Mouse (Mus musculus): ENCODE results near the gene Crat. TPM values are rescaled to one million over a fixed set of nuclear protein-coding genes. Genes with fewer than 3 reads are reported as not detected.

Gene Crat
- 74.5 and 76.8 TPM in 2 replicates for polyA plus RNA-seq (2015; fragmentation: Nextera tagmentation; extraction: Ambion mirVana)

DNA sequence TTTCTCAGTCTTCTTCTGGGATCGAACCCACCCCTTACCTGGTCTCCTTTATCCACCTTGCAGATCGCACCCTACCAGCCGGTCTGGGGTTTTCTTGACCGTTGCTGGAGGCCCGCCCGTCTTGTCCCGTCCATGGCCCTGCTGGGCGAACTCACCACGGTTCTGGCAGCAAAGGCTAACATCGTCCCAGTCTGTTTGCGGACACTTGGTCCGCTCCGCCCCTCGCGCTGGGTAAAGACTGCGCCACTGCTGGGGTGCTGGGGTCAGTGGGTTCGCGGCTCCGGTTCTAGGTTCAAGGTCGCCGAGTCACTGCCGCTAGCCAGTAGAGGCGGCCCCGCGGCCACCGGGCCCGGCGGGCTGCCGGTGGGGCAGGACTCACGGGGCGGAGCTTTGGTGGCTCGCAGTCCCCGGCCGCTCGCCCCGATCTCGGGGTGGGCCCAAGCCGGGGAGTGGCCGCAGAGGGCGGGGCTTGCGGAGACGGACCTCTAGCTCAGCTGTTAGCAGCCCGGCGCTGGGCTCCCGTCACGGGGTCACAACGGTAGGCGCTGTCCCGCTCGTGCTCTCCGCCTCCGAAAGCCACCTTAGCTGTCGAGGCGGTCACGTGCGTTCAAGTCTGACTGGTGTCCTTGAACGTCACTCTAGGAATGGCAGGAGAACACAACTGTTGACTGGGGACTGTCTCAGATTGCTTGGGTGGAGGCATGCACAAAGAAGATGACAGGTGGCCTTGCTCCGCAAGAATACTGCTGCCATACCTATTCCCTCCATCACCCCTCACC, at the start of gene Crat:
Gene Crat (minus strand): TSS at position 657 of the 779 bp plus-strand sequence.
- Histone ChIP-seq H3K4me2 (peak within 1 kb of the TSS; percentile 74), H3K27ac (replicated peaks) (peak within 1 kb of the TSS; percentile 96), H3K36me3 (peaks cover 22% of the 10 kb centered on the region), H3K4me1 (peaks cover 52% of the 10 kb centered on the region), H3K27me3 (replicated peaks) (no peaks in the 10 kb centered on the region), H3K9me3 (no peaks in the 10 kb centered on the region), H3K4me3 (peak within 1 kb of the TSS; percentile 85), H3K9ac (peak within 1 kb of the TSS; percentile 95)
- peak; percentile 91 for ATAC-seq (ENCODE audit: extremely low read depth, insufficient number of reproducible peaks, low FRiP score, low TSS enrichment)
- under 1% methylated on average over 57 of the region's 58 CpGs for WGBS

- no peaks in the 10 kb centered on the region for H3K9me3 ChIP-seq
- H3K4me3 ChIP-seq, result peak overlapping the region; percentile 44
- ATAC-seq (ENCODE audit: extremely low read depth, insufficient number of reproducible peaks, low FRiP score, low TSS enrichment), result no peak
- peak overlapping the region; percentile 65 for H3K9ac ChIP-seq
- H3K27me3 ChIP-seq (replicated peaks), result no peaks in the 10 kb centered on the region; the same call in 1 of the 2 replicates
- H3K36me3 ChIP-seq, result peaks cover 3% of the 10 kb centered on the region
- peak overlapping the region; percentile 70 for H3K4me2 ChIP-seq
- peaks cover 51% of the 10 kb centered on the region for H3K4me1 ChIP-seq
- 48% methylated on average over 5 of the region's 5 CpGs for WGBS
- peak overlapping the region; percentile 84 for H3K27ac ChIP-seq (replicated peaks)
Observed at GRCm38 (mm10) chr2:30464411-30464810, 48.8 kb upstream of the Crat start.

DNA sequence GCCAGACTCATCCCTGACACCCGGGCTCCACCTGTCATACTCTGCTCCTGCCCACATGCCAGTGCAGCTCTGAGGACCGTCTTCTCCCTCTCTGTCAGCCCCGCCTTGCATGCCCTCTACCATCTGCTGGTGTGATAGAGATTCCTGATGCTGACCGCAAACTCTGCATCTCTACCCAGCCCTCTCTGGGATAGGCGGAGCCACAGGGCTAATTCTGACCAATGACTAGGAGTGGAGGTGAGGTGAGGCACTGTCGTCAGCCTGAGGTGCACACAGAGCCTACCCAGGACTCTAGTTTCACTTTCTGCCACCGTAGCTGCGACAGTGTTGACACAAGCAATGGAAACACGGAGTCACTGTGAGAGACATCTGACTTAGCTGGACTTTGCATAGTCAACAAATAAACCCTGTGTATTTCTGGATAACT, 48.3 kb upstream of the Crat start:
- peak overlapping the region; percentile 44 for H3K4me3 ChIP-seq
- peak; percentile 82 for ATAC-seq (ENCODE audit: extremely low read depth, insufficient number of reproducible peaks, low FRiP score, low TSS enrichment)
- peak overlapping the region; percentile 70 for H3K4me2 ChIP-seq
- no peaks in the 10 kb centered on the region; the same call in 1 of the 2 replicates for H3K27me3 ChIP-seq (replicated peaks)
- peaks cover 47% of the 10 kb centered on the region for H3K4me1 ChIP-seq
- H3K9me3 ChIP-seq, result no peaks in the 10 kb centered on the region
- peak overlapping the region; percentile 65 for H3K9ac ChIP-seq
- 1% methylated on average over 9 of the region's 9 CpGs for WGBS
- H3K27ac ChIP-seq (replicated peaks), result peak overlapping the region; percentile 84
- peaks cover 8% of the 10 kb centered on the region for H3K36me3 ChIP-seq

DNA sequence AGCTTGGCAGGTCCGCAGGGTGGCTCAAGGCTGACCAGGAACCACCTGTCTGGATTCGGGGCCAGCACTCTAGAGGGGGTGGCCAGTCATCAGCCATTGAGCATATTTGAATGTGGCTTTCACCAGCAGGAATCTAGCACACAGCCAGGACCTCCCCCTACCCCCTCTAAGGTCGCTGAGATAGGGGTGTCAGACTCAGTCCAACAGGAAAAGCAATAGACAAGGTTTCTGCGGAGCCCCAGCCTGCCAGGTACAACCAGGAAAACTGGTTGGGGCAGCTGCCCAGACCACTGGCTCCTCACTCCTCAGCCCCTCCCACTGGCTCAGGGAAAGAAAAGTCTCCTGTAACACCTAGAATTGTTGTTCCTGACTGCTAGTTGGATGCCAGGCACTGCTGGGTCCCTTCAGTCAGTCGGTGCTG, 47.7 kb upstream of the Crat start:
- Histone ChIP-seq H3K4me1 (peaks cover 42% of the 10 kb centered on the region), H3K27ac (replicated peaks) (peak overlapping the region; percentile 84), H3K9ac (peak overlapping the region; percentile 65), H3K4me2 (peak overlapping the region; percentile 70), H3K4me3 (peak overlapping the region; percentile 44), H3K9me3 (no peaks in the 10 kb centered on the region), H3K36me3 (peaks cover 13% of the 10 kb centered on the region), H3K27me3 (replicated peaks) (no peaks in the 10 kb centered on the region; the same call in 1 of the 2 replicates)
- no peak; the same call in 1 of the 2 replicates for ATAC-seq (ENCODE audit: extremely low read depth, insufficient number of reproducible peaks, low FRiP score, low TSS enrichment)
- 15% methylated on average over 5 of the region's 5 CpGs for WGBS

DNA sequence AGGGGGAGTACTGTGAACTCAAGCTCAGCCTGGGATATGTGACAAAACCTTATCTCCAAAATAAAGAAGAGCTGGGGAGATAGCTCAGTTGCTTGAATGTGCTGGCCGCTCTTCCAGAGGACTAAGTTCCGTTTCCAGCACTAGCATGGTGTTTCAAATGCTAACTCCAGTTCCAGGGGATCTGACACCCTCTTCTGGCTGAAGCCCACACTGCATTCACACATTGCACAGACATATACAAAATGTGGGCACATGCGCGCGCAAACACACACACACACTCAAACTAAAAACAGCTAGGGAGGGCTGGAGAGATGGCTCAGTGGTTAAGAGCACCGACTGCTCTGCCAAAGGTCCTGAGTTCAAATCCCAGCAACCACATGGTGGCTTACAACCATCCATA, 43.6 kb upstream of the Crat start:
- no peak for ATAC-seq (ENCODE audit: extremely low read depth, insufficient number of reproducible peaks, low FRiP score, low TSS enrichment)
- Histone ChIP-seq H3K36me3 (peaks cover 22% of the 10 kb centered on the region), H3K27me3 (replicated peaks) (no peaks in the 10 kb centered on the region), H3K4me1 (peaks cover 48% of the 10 kb centered on the region), H3K9me3 (no peaks in the 10 kb centered on the region), H3K4me3 (no peak overlapping the region), H3K9ac (no peak overlapping the region), H3K27ac (replicated peaks) (no peak overlapping the region), H3K4me2 (no peak overlapping the region)
- WGBS, result 84% methylated on average over 6 of the region's 6 CpGs

DNA sequence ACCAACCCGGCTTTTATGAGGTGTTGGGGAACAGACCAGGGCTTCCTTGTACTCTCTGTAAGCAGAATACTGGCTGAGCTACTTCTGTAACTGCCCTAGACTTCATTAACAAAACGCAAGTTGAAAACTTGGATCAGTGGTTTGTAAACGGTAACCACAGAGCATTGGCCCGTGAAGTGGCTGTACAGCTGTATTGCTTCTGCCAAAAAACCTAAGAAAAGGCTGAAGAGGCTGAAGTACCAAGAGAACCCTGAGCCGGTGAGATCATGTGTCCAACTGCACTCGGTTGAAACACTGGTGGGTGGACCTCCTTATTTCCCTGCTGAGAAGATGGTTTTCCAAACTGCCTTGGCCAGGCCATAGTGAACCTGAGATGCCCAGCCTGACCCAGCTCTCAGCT, 42.7 kb upstream of the Crat start:
- H3K36me3 ChIP-seq, result peaks cover 30% of the 10 kb centered on the region
- H3K4me3 ChIP-seq, result no peak overlapping the region
- H3K27ac ChIP-seq (replicated peaks), result peak overlapping the region; percentile 30
- ATAC-seq (ENCODE audit: extremely low read depth, insufficient number of reproducible peaks, low FRiP score, low TSS enrichment), result no peak
- H3K4me1 ChIP-seq, result peaks cover 48% of the 10 kb centered on the region
- H3K9ac ChIP-seq, result no peak overlapping the region
- H3K9me3 ChIP-seq, result no peaks in the 10 kb centered on the region
- no peaks in the 10 kb centered on the region for H3K27me3 ChIP-seq (replicated peaks)
- WGBS, result 85% methylated on average over 6 of the region's 6 CpGs
- H3K4me2 ChIP-seq, result no peak overlapping the region

DNA sequence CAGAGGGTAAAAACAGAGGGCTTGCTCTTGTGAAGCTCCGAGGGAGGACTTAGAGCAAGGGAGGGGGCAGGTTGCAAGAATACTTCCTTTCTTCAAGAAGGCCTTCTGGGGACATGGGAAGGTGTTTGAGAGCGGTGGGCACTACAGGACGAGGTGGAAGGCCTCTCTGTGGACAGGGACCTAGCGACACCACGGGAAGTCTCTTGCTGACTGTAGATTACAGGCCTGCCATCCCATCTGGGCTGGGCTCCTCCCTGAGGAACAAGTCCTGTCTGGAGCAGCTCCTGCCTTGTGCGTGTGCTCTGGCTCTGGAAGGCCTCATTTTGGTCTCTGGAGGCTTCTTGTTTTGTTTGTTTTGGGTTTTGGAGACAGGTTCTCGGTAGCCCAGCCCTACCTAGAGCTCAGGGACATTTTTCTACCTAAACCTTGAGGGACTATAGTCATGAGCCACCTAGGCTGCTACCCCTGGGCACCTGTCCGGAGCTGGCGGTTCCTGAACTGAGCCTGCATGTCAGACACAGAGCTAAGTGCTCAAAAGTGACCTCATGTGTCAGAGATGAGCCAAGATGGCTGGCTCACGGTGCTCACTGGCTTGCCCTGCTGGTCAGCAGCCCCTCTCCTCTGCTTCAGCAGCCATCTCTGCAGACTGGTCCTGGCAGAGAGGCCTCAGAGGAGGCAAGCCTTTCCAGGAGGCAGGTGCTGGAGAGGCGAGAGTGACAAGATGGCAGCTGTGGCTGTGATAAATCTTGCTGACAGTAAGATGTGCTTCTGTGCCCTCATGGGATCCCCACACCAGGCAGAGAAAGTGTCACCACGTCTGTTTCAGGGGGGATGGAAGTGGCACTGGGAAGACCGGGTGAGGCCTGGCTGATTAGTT, 40.7 kb upstream of the Crat start:
- peak overlapping the region; percentile 48 for H3K9ac ChIP-seq
- WGBS, result 48% methylated on average over 13 of the region's 13 CpGs
- H3K4me1 ChIP-seq, result peaks cover 46% of the 10 kb centered on the region
- ATAC-seq (ENCODE audit: extremely low read depth, insufficient number of reproducible peaks, low FRiP score, low TSS enrichment), result no peak
- peaks cover 43% of the 10 kb centered on the region for H3K36me3 ChIP-seq
- H3K27ac ChIP-seq (replicated peaks), result peak overlapping the region; percentile 81
- no peak overlapping the region for H3K4me3 ChIP-seq
- no peak overlapping the region for H3K4me2 ChIP-seq
- no peaks in the 10 kb centered on the region for H3K27me3 ChIP-seq (replicated peaks)
- no peaks in the 10 kb centered on the region for H3K9me3 ChIP-seq

DNA sequence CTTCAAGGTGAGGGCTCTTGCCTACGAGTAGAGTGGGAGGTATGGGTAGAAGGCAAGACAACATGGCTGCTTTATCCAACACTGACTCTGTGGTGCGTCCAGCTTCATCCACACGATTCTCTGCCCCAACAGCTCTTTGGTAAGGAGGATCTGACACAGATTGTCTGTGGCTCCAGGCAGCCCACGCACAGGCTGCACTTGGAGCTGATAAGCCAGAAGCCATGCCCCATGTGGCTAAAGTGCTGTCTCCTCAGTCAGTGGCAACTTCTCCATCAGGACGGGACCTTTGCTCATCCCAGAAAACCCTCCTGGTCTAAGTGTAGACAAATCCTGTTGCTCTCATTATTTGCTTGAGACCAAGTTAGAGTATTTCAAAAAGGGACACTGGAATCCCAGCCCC, 39.0 kb upstream of the Crat start:
- ATAC-seq (ENCODE audit: extremely low read depth, insufficient number of reproducible peaks, low FRiP score, low TSS enrichment), result no peak
- H3K9me3 ChIP-seq, result 0 out of 2 replicates have a peak, but pooled peaks cover 6% of the 10 kb centered on the region
- H3K4me2 ChIP-seq, result no peak overlapping the region
- H3K27me3 ChIP-seq (replicated peaks), result no peaks in the 10 kb centered on the region
- H3K27ac ChIP-seq (replicated peaks), result no peak overlapping the region
- H3K4me1 ChIP-seq, result peaks cover 46% of the 10 kb centered on the region
- H3K4me3 ChIP-seq, result no peak overlapping the region
- no peak overlapping the region for H3K9ac ChIP-seq
- peaks cover 60% of the 10 kb centered on the region for H3K36me3 ChIP-seq
- whole genome bisulfite sequencing, result 52% methylated on average over 5 of the region's 5 CpGs

DNA sequence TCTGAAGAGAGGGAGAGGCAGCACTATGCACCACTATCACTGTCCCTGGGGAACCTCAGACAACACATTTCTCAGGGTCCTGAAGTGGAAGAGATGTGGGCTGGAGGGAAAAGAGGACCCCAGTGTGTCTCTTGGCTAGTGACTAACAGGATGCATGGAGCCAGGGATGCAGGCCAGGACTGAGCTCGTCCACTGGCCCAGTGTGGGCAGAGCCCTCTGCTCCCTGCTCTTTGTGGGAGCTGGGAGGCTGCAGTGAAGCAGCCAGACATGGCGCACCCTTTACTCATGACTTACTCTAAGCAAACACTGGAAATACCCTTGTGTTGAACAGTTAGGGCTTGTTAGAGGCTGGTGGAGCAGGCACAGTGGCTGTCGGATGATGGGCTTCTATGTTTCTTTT, 38.0 kb upstream of the Crat start:
- 0 out of 2 replicates have a peak overlapping the region, but pooled peaks have one; percentile 20 for H3K27ac ChIP-seq (replicated peaks)

GRCm38 (mm10) chr2:30451525-30451924, 35.9 kb upstream of the Crat start:
- Histone ChIP-seq H3K36me3 (peaks cover 77% of the 10 kb centered on the region), H3K27me3 (replicated peaks) (no peaks in the 10 kb centered on the region), H3K4me3 (no peak overlapping the region), H3K4me2 (no peak overlapping the region), H3K4me1 (peaks cover 40% of the 10 kb centered on the region), H3K9ac (no peak overlapping the region), H3K27ac (replicated peaks) (no peak overlapping the region), H3K9me3 (0 out of 2 replicates have a peak, but pooled peaks cover 6% of the 10 kb centered on the region)
- no peak for ATAC-seq (ENCODE audit: extremely low read depth, insufficient number of reproducible peaks, low FRiP score, low TSS enrichment)
- 82% methylated on average over 3 of the region's 3 CpGs for WGBS

More for the DNA sequence above, 38.0 kb upstream of the Crat start:
- Histone ChIP-seq H3K4me3 (no peak overlapping the region), H3K27me3 (replicated peaks) (no peaks in the 10 kb centered on the region), H3K4me1 (peaks cover 46% of the 10 kb centered on the region), H3K4me2 (no peak overlapping the region), H3K9me3 (0 out of 2 replicates have a peak, but pooled peaks cover 6% of the 10 kb centered on the region), H3K9ac (no peak overlapping the region), H3K36me3 (peaks cover 63% of the 10 kb centered on the region)
- WGBS, result 80% methylated on average over 3 of the region's 3 CpGs
- no peak for ATAC-seq (ENCODE audit: extremely low read depth, insufficient number of reproducible peaks, low FRiP score, low TSS enrichment)

DNA sequence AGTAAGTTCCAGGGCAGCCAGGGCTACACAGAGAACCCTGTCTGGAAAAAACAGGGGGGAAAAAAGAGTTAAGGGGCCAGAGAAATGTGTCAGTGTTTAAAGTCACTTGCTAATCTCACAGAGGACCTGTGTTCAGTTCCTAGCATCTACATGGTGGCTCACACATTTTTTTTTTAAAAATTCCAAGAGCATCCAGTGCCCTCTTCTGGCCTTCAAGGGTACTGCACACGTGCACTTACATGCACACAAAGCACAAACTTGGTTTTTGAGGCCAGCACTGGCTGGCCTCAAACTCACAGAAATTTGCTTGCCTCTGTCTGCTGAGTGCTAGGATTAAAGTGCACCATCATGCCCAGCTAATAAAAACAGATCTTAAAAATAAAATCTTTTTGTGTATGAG, 34.9 kb upstream of the Crat start:
- peaks cover 87% of the 10 kb centered on the region for H3K36me3 ChIP-seq
- 63% methylated on average over 1 of the region's 1 CpGs for WGBS

More for the DNA sequence above, 34.9 kb upstream of the Crat start:
- Histone ChIP-seq H3K4me3 (no peak overlapping the region), H3K27me3 (replicated peaks) (no peaks in the 10 kb centered on the region), H3K4me1 (peaks cover 40% of the 10 kb centered on the region), H3K9me3 (0 out of 2 replicates have a peak, but pooled peaks cover 6% of the 10 kb centered on the region), H3K9ac (no peak overlapping the region), H3K27ac (replicated peaks) (no peak overlapping the region), H3K4me2 (no peak overlapping the region)
- ATAC-seq (ENCODE audit: extremely low read depth, insufficient number of reproducible peaks, low FRiP score, low TSS enrichment), result no peak
